Mouse (Mus musculus): ENCODE results near the gene Hist1h4d.

Gene Hist1h4d

DNA sequence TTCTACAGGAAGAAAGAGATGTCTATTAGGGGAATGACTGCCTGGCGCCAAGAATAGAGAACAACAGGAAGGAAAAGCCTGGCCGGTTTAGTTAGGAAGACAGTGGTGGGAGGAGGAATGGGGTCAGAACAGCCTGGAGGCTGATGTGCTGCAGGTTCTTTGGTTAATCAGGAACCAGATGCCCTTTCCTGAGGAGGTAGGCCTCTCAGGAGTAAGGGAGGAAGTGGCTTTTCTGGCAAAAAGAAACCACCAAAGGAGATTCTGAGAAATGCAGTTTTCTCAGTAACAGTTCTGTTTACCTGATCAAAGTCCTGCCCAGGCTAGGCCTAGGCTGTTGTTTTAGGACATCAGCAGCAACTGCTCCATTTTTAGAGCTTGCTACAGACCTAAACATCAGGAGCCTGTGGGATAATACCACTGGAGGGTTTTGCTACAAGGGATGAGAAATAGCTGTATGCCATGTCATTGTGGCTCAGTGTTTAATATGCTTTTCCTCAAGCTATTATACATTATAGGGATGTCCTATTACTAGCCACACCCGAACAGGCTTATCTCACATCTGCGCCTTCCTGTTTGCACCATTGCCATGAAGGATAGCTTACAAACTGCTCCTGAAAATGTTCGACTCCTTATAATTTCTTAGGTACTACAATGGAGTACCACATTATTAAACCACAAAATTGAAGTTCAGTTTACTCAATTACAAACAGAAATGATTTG lies 11.8 kb downstream of the Hist1h4d start:
- no peak for DNase-seq (ENCODE audit: low read depth, low spot score)

DNA sequence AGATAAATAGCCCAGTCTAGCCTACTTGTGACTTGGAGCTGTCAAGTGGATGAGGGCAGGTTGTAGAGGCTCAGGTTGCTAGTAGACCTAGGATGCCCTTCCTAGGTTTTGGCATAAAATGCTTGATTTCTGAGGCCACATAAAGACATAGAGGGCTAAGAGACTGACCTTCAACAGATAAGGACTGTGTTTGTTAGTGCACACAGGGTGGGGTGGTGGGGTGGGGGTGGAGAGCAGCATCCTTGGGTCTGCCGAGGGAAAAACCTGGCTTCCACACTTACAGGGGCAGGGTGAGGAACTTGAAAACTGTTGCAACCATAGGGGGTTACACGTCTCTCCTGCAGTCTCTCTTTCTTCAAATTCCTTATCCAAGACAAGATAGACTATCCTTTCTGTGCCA lies 13.8 kb downstream of the Hist1h4d start:
- no peak for DNase-seq (ENCODE audit: low read depth, low spot score)

DNA sequence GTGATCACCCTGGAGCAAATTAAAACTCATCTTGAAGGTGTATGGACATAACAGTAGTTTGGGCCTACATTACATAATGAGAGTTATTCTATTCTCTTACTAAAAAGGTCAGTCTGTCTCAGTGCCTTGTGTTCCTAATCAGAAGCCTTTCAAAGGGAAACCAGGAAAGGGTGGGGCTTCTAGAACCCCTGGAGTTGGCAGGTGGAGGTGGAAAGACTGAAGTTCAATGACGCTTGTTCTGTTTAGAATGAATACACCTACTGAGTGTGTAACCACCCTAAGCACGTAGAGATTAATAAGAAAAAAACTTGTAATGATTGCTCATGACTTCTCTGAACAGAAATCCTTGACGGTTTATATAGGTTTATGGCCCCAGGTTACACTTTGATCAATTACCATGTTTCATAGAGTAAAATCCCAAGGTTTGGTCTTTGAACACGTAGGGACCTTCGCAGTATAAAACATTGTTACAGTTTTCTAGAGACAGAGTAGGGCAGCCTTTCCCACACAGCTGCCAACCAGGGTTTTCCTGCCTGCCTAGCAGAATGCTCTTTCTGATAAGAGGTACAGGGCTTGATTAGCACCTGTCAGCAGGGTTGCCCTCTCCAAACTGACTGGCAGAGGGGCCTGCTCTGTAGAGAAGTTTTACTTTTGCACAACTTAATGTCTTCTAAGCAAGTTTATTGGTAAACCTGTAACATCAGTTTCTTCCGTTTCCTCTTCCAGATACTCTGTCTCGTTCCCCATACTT lies 14.4 kb downstream of the Hist1h4d start:
- DNase-seq (ENCODE audit: low read depth, low spot score): no peak

DNA sequence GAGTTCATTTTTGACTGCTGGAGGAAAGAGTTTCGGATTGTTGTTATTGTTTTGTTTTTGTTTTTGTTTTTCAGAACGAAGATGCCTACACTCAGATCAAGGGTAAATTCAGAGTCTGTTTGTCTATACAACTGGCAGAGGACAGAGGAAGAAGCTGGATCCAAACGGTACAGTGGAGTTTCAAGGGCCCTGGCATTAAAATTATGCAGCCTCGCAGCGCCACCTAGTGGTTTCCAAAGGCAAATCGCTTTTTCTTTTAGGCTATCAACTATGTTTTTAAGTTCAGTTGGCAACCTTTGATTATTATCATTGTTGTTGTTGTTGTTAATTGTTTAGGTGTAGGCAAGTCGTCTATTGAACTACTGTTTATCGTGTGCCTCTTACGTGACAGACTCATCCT lies 16.6 kb downstream of the Hist1h4d start:
- DNase-seq (ENCODE audit: low read depth, low spot score): peak; percentile 65

DNA sequence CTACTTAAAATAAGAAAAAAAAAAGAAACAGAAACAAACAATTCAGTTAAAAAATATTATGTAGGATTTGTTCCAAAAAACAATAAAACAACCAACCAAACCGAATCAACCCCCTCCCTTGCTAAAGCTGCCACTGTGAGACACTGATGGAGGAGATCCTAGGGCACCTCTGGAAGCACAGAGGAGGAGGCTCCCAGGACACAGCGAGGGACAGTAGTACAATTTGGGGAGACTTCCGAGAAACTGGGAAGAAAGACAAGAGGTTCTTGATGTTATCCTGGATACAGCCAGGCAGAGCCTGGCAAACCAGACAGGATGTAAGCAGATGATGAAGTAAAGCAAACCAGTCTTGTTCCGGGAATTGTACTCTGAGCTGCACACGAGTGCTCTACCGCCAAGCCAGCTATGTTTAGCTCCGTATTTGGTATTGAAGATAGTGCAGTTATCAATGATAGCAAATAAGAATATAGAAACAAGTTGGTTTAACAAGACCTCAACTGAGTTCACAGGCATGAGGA lies 21.8 kb downstream of the Hist1h4d start:
- DNase-seq (ENCODE audit: low read depth, low spot score): no peak

DNA sequence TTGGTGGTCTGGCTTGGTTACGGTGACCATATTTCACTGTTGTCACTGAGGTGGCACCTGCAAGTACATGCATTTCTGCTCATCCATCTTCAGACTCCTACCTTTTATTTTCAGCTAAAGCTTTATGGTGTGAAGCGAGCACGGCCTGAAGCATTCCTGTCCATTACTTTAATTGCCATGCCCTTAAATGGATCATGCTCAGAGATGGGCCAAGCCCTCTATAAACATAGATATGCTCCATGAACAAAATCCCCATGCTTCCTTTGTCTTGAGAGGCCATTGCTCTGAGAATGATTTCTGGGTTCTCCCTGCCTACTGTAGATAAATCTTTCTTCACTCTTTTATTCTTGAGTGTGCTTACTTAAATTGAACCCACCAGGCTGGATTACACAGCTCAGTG lies 23.1 kb downstream of the Hist1h4d start:
- DNase-seq (ENCODE audit: low read depth, low spot score): no peak

DNA sequence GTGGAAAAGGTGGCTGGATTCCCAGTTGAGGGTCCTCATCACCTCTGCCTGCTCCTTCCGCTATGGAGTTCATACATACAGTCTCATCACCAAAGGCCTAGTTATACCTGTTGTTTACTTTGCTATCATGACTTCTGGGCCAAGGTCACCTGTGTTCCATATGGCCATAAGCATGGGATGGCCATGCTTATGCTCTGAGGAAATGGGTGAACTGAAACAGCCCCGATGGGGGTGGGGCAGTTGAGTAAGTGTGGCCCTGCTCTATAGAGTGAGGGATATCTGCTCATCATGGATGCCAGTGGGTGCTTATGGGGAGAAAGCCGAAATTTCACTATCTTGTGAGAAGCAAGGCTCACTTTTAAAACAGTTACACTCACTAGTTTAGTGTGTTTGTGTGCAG lies 23.7 kb downstream of the Hist1h4d start:
- DNase-seq (ENCODE audit: low read depth, low spot score): no peak

DNA sequence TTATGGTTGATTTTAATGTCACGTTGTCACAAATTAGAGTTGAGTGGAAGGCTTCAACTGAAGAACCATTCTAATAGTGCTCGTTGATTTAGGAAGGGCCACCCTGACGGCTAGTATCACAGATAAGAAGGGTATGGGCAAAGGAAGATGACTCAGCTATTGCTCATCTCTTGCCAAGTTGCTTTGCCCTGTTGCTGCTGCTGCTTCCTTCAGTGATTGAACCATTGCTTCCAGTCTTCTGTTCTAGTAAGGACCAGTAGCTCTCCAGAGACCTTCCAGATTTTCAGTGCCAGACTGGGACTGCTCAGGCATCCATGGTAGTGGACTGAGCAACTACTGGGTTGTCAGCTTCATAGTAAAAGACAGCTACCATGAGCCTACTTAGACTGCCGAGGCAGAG lies 27.8 kb downstream of the Hist1h4d start:
- no peak for DNase-seq (ENCODE audit: low read depth, low spot score)

DNA sequence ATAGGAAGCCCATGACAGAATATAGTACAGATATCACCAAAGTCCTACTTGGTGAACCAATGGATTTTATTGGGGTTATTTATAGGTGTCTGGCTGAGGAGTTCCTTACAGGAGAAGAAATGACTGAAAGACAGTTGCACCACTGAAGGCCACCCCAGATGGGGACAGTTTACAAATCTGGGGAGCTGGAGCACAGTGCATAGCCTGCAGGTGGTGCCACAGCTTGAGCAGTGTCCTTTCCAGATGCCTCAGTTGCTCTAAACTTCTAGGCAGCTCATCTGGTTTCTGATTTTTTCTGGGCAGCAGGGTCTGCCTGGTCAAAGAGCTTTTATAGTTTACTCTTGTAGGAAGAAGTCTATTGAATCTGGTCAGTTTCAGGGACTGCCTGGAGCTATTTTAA lies 28.4 kb downstream of the Hist1h4d start:
- DNase-seq (ENCODE audit: low read depth, low spot score): no peak

DNA sequence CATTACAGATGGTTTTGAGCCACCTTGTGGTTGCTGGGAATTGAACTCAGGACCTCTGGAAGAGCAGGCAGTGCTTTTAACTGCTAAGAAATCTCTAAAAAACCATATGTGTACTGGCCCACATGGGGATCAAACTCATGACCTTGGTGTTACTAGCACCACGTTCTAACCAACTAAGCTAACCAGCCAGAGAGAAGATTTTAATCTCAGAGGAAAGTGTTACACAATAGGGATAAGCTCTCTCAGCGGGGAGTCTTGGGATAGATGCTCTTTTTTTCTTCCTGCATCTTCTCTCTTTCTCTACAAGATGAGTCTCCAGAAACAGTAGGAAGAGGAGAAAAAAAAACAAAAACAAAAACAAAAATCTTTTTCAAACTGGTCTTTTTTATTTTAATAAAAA lies 29.0 kb downstream of the Hist1h4d start:
- no peak for DNase-seq (ENCODE audit: low read depth, low spot score)

DNA sequence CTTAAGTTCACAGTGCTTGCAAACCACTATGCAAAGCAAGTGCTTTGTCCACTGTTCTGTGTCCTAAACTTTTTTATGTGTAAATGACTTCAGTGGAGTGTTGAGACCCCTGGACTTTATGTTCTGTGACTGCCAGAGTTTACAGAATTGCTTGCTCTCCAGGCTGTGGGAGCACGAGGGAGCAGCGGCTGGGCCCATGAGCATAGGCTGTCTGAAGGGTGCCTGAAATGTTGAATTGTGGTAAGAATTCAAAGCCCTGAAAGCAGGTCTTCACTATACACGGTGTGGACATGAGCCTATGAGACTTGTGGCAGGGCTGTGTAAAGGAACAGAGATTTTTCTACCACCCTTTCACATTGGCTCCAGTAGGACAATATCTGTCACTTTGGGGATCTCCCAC lies 30.2 kb downstream of the Hist1h4d start:
- DNase-seq (ENCODE audit: low read depth, low spot score): no peak

DNA sequence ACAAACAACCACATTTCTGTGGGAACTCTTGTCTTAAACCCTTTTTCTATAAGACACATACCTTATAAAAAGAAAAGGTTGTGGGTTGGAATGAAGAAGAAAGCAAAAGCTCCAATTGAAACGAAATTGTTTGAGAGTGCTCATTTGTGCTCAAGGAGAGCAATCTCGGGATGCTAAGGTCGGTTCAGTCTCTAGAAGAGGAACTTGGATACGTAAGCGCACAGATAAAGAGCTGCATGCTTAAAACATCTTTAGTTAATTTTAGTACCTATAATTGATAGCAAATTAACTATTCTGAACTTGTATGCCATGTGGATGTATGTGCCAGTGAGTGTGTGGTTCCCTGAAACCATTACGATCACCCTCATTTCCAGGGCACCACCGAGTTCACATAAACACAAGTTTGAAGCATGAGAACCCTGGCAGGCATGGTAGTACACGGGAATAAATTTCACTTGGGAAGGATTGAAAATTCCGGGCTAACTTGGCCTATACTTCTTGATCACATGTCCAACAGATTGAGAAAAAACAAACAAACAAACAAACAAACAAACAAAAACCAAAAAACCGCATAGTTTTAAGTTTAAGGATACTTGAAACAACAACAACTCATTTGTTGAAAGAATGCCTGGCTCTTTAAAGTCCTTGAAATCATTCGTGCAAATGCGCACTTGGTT lies 38.8 kb downstream of the Hist1h4d start:
- DNase-seq (ENCODE audit: low read depth, low spot score): no peak

DNA sequence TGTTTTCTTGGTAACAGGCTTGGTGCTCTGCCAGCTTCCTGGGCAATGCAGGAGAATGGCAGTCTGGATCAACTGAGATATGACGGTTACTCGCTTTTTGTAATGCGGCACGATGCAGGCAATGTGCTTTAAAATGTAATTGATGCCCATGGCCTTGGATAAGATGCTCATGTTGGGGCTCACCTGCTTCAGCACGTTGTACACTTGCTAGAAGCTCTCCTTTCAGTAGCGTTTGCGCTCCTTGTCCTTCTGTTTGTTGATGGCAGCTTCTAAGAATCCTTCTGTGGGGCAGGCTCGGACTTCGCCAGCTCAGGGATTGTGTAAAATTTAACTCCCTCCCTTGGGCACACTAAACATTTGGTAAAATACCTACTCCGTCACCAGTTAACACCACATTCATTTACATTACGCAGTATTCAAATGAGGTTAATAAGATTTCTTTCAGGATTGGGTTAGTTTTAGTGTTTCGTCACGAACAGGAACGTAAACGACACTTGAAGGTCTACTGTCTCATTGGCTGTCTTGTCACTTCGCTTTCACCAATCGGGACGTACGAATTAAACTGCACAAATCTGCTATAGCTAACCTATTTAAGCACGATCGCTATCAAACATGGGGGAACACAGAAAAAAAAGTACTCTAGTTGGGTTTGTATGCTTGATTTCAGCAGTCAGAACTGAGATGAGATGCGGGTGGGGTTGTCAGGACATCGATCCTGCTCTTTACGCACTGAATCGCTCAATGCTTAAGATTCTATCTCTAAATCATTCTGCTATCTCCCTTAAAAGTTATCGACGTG lies 39.5 kb downstream of the Hist1h4d start, which contains the start of gene Hist1h2be:
TSS of gene Hist1h2be (minus strand) at position 392 of the 799 bp plus-strand sequence.
- peak; percentile 56 for DNase-seq (ENCODE audit: low read depth, low spot score)

DNA sequence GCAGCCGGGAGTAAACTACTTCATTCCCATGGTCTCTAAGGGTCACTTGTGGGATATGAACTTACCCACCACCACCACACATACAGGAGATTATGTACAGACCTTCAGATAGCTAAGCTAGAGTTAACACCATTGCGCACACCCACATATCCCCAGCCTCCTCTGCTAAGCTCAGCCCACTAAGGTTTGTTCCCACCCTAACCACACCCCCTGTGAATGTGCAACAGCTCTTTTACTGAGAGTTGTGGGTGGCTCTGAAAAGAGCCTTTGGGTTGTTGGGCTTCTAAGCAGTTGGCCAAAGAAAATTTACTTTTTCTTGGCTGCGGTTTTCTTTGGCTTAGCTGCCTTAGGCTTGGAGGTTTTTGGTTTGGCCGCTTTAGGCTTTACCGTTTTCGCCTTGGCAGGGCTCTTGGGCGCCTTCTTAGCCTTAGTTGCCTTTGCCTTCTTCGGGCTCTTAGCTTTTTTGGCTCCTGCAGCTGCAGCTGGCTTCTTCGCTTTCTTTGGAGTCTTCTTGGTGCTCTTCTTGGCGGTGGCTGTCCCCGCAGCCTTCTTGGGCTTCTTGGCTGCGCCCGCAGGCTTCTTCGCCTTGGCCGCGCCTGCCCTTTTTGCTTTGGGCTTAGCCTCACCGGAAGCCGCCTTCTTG lies 40.3 kb downstream of the Hist1h4d start:
- DNase-seq (ENCODE audit: low read depth, low spot score): peak; percentile 39

DNA sequence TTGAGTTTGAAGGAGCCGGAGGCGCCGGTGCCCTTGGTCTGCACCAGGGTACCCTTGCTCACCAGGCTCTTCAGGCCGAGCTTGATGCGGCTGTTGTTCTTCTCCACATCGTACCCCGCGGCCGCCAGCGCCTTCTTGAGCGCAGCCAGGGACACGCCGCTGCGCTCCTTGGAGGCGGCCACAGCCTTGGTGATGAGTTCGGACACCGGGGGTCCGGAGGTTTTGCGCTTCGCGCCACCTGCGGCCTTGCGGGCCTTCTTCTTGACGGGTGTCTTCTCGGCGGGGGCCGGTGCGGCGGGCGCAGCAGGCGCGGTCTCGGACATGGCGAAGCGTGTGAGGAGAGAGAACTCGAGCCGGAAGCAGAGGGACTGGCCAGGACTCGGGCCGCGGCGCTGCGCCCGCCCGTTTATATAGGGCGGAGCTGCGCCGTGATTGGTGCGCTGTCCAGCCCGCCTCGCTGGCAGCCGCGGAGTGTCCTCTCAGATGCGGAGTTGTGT lies 40.8 kb downstream of the Hist1h4d start, which contains the start of gene Hist1h1e:
TSS of gene Hist1h1e (minus strand) at position 384 of the 497 bp plus-strand sequence.
- DNase-seq (ENCODE audit: low read depth, low spot score): peak; percentile 75

DNA sequence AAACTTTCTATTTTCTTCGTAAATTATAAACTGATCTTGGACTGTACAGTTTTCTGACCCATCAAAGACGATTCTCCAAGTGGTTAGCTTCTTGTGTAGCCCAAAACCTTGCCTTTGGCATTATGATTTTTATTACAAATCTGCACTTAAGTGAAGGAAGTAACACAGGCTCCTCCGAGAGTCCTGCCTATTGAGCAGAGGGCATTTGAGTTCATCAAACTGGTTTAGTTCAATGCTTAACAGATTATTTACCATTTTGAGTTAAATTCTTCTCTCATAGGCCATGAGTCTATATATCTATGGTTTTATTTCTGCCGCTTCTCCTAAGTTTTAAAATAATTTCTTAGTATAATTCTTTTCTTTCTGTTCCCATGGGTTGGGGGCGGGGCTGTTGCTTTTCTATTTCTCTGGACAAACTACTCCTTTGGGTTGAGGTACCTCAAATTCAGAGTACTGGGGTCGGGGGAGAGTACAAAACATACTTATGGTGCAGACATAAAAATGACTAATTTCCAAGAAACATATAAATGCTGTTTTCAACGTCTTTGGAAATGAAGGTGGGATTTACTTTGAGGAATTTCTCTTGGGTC lies 41.6 kb downstream of the Hist1h4d start:
- no peak for DNase-seq (ENCODE audit: low read depth, low spot score)

DNA sequence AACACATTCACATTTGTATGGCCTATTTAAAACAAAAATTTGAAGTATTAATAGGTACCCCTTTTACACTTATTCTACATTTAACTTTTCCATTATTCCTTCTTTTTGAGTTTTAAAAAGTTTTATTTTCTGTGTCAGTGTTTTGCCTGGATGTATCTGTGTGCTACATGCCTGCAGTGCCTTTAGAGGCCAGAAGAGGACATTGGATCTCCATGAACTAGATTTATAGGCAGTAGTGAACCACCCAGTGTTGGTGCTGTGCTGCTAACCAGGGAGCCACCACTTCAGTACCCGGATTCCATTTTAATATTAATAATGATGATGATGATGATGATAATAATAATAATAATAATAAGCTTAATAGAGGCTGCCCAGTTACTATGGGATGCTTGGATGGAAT lies 49.3 kb downstream of the Hist1h4d start:
- no peak for DNase-seq (ENCODE audit: low read depth, low spot score)

Data from retina, postnatal 7 days (tissue).